Mouse (Mus musculus): ENCODE results near the gene Ppp2r2d.

The Ppp2r2d gene

DNA sequence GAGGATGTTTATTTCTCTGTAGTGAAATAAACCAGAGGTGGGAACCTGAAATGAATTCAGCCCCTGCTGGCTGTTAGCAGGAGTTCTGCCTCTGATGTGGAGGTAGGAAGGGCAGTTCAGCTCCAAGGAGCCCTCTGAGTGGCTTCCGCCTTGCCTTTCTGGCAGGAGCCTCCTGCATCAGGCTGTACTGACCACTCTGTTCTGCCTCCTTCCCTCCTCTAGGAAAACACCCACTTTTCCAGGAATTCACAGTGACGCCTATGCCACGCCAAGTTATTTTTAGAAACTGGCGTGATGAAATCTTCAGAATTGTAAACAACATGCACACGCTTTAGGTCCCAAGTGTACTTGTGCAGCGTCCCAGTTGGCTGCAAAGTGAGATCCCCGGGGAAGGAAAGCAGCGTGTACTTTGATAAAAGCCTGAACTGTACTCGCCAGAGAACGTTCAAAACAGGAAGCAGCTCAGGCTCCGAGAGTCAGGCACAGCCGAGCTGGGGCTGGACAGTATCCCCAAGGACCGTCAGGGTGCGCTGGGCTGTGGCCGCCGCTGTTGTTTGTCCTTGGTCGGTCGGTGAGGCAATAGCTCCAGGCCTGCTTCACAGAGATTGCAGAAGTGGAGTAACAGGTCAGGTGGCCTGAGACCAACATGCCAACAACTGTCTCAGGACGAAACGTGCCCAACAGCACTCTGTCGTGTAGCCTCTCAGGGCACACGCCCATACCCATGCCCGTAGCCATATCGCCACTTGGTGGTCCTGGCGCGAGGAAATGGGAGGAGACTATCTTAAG is 73.5 kb downstream of the Ppp2r2d start:
- peak; percentile 49; the same call in 1 of the 2 replicates for ATAC-seq (ENCODE audit: insufficient number of reproducible peaks, low FRiP score, low TSS enrichment)

DNA sequence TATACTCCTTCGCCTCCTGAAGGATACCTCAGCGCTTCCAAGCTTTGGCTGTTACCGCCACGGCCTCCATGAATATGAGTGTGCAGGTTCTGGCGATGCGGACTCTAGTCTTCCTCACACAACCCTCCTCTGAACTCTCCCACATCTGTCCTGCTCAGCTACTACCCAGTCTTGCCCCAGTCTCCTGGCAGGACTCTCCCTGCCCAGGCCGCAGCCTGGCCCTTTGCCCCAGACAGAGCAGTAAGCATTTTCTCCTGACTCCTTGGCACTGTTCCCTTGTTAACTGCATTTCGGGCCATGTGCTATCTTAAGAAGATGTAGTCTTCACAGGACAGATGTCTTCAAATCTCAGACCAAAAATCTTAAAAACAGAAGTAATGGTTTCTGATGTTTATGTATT is 75.7 kb downstream of the Ppp2r2d start:
- no peak for ATAC-seq (ENCODE audit: insufficient number of reproducible peaks, low FRiP score, low TSS enrichment)

DNA sequence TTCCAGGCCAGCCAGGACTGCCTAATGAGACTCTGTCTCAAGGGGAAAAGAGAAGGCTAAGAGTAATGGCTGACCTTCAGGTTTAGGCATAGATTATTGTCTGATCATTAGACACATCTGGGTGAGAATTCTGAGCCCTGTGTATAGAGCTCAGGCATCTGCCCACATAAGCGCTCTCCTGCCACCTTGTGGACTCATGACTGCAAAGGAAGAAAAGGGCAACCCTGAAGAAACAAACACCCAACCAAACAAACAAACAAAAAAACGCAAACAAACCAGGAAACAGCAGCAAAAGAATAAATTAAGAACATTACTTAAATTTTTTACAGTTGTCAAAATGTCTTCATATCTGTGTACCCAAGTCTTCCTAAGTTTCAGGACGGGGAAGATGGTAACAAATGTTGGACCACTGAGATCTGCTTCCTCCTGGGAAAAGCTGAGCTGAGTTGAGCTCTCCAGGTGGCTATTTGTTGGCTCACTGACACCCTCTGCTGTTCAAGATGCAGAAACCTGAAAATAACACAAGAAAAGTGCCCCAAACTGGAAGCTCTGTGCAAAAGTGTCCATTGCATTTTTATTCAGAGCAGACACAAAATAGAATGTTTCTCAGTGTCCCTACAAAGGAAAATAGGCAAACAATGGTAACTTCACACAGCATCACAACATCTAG is 78.0 kb downstream of the Ppp2r2d start:
- no peak for ATAC-seq (ENCODE audit: insufficient number of reproducible peaks, low FRiP score, low TSS enrichment)

DNA sequence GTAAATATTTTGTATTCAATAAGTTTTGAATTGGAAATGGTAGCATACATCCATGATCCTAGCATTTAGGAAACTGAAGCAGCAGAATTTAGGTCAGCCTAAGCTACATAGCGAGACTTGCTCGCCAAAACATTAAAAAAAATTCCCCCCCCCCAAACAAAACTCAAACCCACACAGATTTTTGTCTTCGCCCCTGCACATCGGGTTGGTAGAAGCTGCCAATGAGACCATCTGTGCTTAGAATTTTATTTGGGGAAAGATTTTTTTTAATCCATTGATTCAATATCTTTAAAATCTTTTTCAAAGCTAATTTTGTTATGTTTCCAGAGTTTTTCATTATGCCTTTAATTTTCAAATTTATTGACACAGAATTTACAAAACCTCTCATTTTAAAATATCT is 82.6 kb downstream of the Ppp2r2d start:
- no peak for ATAC-seq (ENCODE audit: insufficient number of reproducible peaks, low FRiP score, low TSS enrichment)
